Mouse (Mus musculus) neural tube, embryonic 11.5 days (tissue): Measurements from ENCODE around the gene Spink4. TPM values are rescaled to one million over a fixed set of nuclear protein-coding genes. Genes with fewer than 3 reads are reported as not detected.

ENCODE experiments used
- ATAC-seq: fragments of 200-750 bp; cut with Nextera tagmentation; 2 replicates; pipeline ENCODE4 v1.8.0; 2017; ENCODE audit warnings: moderate number of reproducible peaks, mild to moderate bottlenecking, moderate TSS enrichment, moderate library complexity; ENCODE audit not compliant: insufficient read depth, low FRiP score, low TSS enrichment
- DNase-seq: peaks from one replicate; pipeline ENCODE4 v3.0.0-alpha.2; 2015; ENCODE audit warnings: low spot score
- H3K27ac ChIP-seq: fragments of 300-500 bp; sonication (generic); 2 replicates; pipeline ENCODE4 v1.5.1; 2014; ENCODE audit warnings: low read depth, mild to moderate bottlenecking, low read length
- H3K27me3 ChIP-seq: fragments of 300-500 bp; sonication (generic); 2 replicates; pipeline ENCODE4 v1.6.1; 2014; ENCODE audit warnings: mild to moderate bottlenecking, low read length, mixed read lengths; ENCODE audit not compliant: control insufficient read depth, insufficient read depth
- H3K36me3 ChIP-seq: fragments of 300-500 bp; sonication (generic); 2 replicates; pipeline ENCODE4 v1.6.1; 2014; ENCODE audit warnings: mild to moderate bottlenecking, low read length, moderate library complexity, mixed read lengths; ENCODE audit not compliant: control insufficient read depth, insufficient read depth
- H3K4me1 ChIP-seq: fragments of 300-500 bp; sonication (generic); 2 replicates; pipeline ENCODE4 v1.6.1; 2014; ENCODE audit warnings: low read length, mixed read lengths; ENCODE audit not compliant: control insufficient read depth, insufficient read depth
- H3K4me2 ChIP-seq: fragments of 300-500 bp; sonication (generic); 2 replicates; pipeline ENCODE4 v1.6.1; 2014; ENCODE audit warnings: low read depth, mild to moderate bottlenecking, moderate library complexity
- H3K4me3 ChIP-seq: fragments of 300-500 bp; sonication (generic); 2 replicates; pipeline ENCODE4 v1.5.1; 2014; ENCODE audit warnings: low read depth, low read length
- H3K9ac ChIP-seq: fragments of 300-500 bp; sonication (generic); 2 replicates; pipeline ENCODE4 v1.6.1; 2014; ENCODE audit warnings: mild to moderate bottlenecking, low read length
- H3K9me3 ChIP-seq: fragments of 300-500 bp; sonication (generic); 2 replicates; pipeline ENCODE4 v1.6.1; 2016; ENCODE audit warnings: low read length; ENCODE audit not compliant: control insufficient read depth
- WGBS: fragments of 180-500 bp; shearing (Covaris S2); extraction: QIAGEN DNeasy Blood & Tissue Kit; methylation state at CpG from one replicate; pipeline ENCODE4 v1.1.7; 2014; 5-methylcytosine and 5-hydroxymethylcytosine counted together
- polyA plus RNA-seq: library from polyadenylated mRNA; unstranded; fragments of >200 nt; fragmentation: Nextera tagmentation; extraction: Ambion mirVana; gene quantifications from 2 replicates; pipeline ENCODE4 v1.2.1, GENCODE M21; 2014

Spink4 gene
- polyA plus RNA-seq, 1 experiment from 2014 or later = not detected

- no peaks in the 10 kb centered on the region for H3K9me3 ChIP-seq
- no peak overlapping the region for H3K4me2 ChIP-seq
- H3K4me1 ChIP-seq = no peaks in the 10 kb centered on the region
- 88% methylated on average over 1 of the region's 1 CpGs for WGBS
- ATAC-seq (no peak), DNase-seq (no peak)
- peaks cover 15% of the 10 kb centered on the region for H3K36me3 ChIP-seq
- no peak overlapping the region for H3K27ac ChIP-seq
- H3K9ac ChIP-seq = no peak overlapping the region
- no peaks in the 10 kb centered on the region for H3K27me3 ChIP-seq
- H3K4me3 ChIP-seq = no peak overlapping the region
These were observed 59.6 kb downstream of the Spink4 start for GRCm38 (mm10) chr4:40979430-40979829.

Other genes starting within 250 kb of the Spink4 start
- gene Aptx, start 216.9 kb upstream of the Spink4 start, polyA plus RNA-seq = 42.5 and 44.0 TPM in 2 replicates
- 694 and 702 TPM in 2 replicates for gene Dnaja1, start 197.9 kb upstream of the Spink4 start, polyA plus RNA-seq
- gene Smu1, start 162.1 kb upstream of the Spink4 start, polyA plus RNA-seq = 186 and 191 TPM in 2 replicates
- 20.0 and 21.2 TPM in 2 replicates for gene B4galt1, start 66.0 kb upstream of the Spink4 start, polyA plus RNA-seq
- 226 and 241 TPM in 2 replicates for gene Bag1, start 28.2 kb downstream of the Spink4 start, polyA plus RNA-seq
- gene Chmp5, start 28.4 kb downstream of the Spink4 start, polyA plus RNA-seq = 146 and 151 TPM in 2 replicates
- gene Nfx1, start 50.9 kb downstream of the Spink4 start, polyA plus RNA-seq = 91.5 and 91.8 TPM in 2 replicates
- gene Aqp7, start 128.1 kb downstream of the Spink4 start, polyA plus RNA-seq = not detected in 2 replicates
- gene Aqp3, start 178.1 kb downstream of the Spink4 start, polyA plus RNA-seq = 0.41 and 0.60 TPM in 2 replicates
- 25.1 and 28.7 TPM in 2 replicates for gene Nol6, start 204.4 kb downstream of the Spink4 start, polyA plus RNA-seq
- gene Ube2r2, start 215.7 kb downstream of the Spink4 start, polyA plus RNA-seq = 99.5 and 100.0 TPM in 2 replicates